Mouse (Mus musculus) E14TG2a.4 (cell line): ENCODE measurements around the gene Plac1.

Experiments
- H3K27me3 ChIP-seq: 2 replicates; pipeline ENCODE4 v1.6.1; 2014; ENCODE audit warnings: low read length, control low read depth; ENCODE audit not compliant: insufficient read depth
- H3K36me3 ChIP-seq: 2 replicates; pipeline ENCODE4 v1.6.1; 2014; ENCODE audit warnings: low read length, control low read depth; ENCODE audit not compliant: insufficient read depth
- H3K4me1 ChIP-seq: replicated peaks from 2 replicates; pipeline ENCODE4 v1.6.1; 2014; ENCODE audit warnings: low read depth, low read length, control low read depth
- H3K4me3 ChIP-seq: replicated peaks from 2 replicates; pipeline ENCODE4 v1.5.1; 2014; ENCODE audit warnings: mild to moderate bottlenecking, low read length
- H3K9me3 ChIP-seq: 2 replicates; pipeline ENCODE4 v1.6.1; 2014; ENCODE audit warnings: low read length, control low read depth
- CTCF ChIP-seq: conservative IDR thresholded peaks from 2 replicates; pipeline ENCODE4 v1.5.1; 2014; ENCODE audit warnings: low read length
- NANOG ChIP-seq: IDR thresholded peaks from 2 replicates; pipeline ENCODE4 v1.6.1; 2014; ENCODE audit warnings: borderline replicate concordance, low read length, mixed read lengths
- POU5F1 ChIP-seq: IDR thresholded peaks from 2 replicates; pipeline ENCODE4 v1.6.1; 2014; ENCODE audit warnings: low read length, borderline replicate concordance

Gene Plac1

GRCm38 (mm10) chrX:53168623-53169022, 71.3 kb downstream of the Plac1 start:
- no peaks in the 10 kb centered on the region for H3K36me3 ChIP-seq
- H3K4me3 ChIP-seq, result no peak overlapping the region
- H3K9me3 ChIP-seq, result no peaks in the 10 kb centered on the region
- no peaks in the 10 kb centered on the region for H3K27me3 ChIP-seq
- no peaks in the 10 kb centered on the region for H3K4me1 ChIP-seq
- TF ChIP-seq CTCF (no peak), POU5F1 (no peak), NANOG (no peak)

GRCm38 (mm10) chrX:53166901-53167525, 72.9 kb downstream of the Plac1 start:
- no peaks in the 10 kb centered on the region for H3K36me3 ChIP-seq
- H3K4me1 ChIP-seq, result no peaks in the 10 kb centered on the region
- H3K4me3 ChIP-seq, result no peak overlapping the region
- TF ChIP-seq POU5F1, result no peak
- TF ChIP-seq NANOG, result no peak
- no peak for TF ChIP-seq CTCF
- H3K9me3 ChIP-seq, result no peaks in the 10 kb centered on the region
- H3K27me3 ChIP-seq, result no peaks in the 10 kb centered on the region

- no peaks in the 10 kb centered on the region for H3K4me1 ChIP-seq
- TF ChIP-seq POU5F1, result no peak
- TF ChIP-seq CTCF, result no peak
- TF ChIP-seq NANOG, result no peak
- no peaks in the 10 kb centered on the region for H3K9me3 ChIP-seq
- no peaks in the 10 kb centered on the region for H3K27me3 ChIP-seq
- no peaks in the 10 kb centered on the region for H3K36me3 ChIP-seq
- no peak overlapping the region for H3K4me3 ChIP-seq
These were observed 73.5 kb downstream of the Plac1 start for GRCm38 (mm10) chrX:53166251-53166900.

- Histone ChIP-seq H3K36me3 (no peaks in the 10 kb centered on the region), H3K4me3 (no peak overlapping the region), H3K9me3 (no peaks in the 10 kb centered on the region), H3K4me1 (no peaks in the 10 kb centered on the region), H3K27me3 (no peaks in the 10 kb centered on the region)
- TF ChIP-seq NANOG, result no peak
- no peak for TF ChIP-seq CTCF
These were observed 77.3 kb downstream of the Plac1 start for GRCm38 (mm10) chrX:53162589-53162988.

GRCm38 (mm10) chrX:53161583-53161982, 78.3 kb downstream of the Plac1 start:
- Histone ChIP-seq H3K27me3 (no peaks in the 10 kb centered on the region), H3K4me3 (no peak overlapping the region), H3K4me1 (no peaks in the 10 kb centered on the region), H3K9me3 (no peaks in the 10 kb centered on the region), H3K36me3 (no peaks in the 10 kb centered on the region)
- no peak for TF ChIP-seq CTCF
- no peak for TF ChIP-seq NANOG
- no peak for TF ChIP-seq POU5F1

GRCm38 (mm10) chrX:53161115-53161514, 78.8 kb downstream of the Plac1 start:
- Histone ChIP-seq H3K4me1 (no peaks in the 10 kb centered on the region), H3K4me3 (no peak overlapping the region), H3K36me3 (no peaks in the 10 kb centered on the region), H3K9me3 (no peaks in the 10 kb centered on the region), H3K27me3 (no peaks in the 10 kb centered on the region)
- TF ChIP-seq CTCF (no peak), NANOG (no peak), POU5F1 (no peak)

GRCm38 (mm10) chrX:53148039-53148438, 91.9 kb downstream of the Plac1 start:
- no peaks in the 10 kb centered on the region for H3K36me3 ChIP-seq
- no peaks in the 10 kb centered on the region for H3K27me3 ChIP-seq
- no peaks in the 10 kb centered on the region for H3K9me3 ChIP-seq
- no peaks in the 10 kb centered on the region for H3K4me1 ChIP-seq
- H3K4me3 ChIP-seq, result no peak overlapping the region
- TF ChIP-seq POU5F1, result no peak
- no peak for TF ChIP-seq CTCF
- no peak for TF ChIP-seq NANOG

GRCm38 (mm10) chrX:53146389-53146917, 93.5 kb downstream of the Plac1 start:
- Histone ChIP-seq H3K4me3 (no peak overlapping the region), H3K27me3 (no peaks in the 10 kb centered on the region), H3K36me3 (no peaks in the 10 kb centered on the region), H3K9me3 (no peaks in the 10 kb centered on the region), H3K4me1 (no peaks in the 10 kb centered on the region)
- TF ChIP-seq POU5F1 (no peak), CTCF (no peak), NANOG (no peak)
